In the genomic region with DNA sequence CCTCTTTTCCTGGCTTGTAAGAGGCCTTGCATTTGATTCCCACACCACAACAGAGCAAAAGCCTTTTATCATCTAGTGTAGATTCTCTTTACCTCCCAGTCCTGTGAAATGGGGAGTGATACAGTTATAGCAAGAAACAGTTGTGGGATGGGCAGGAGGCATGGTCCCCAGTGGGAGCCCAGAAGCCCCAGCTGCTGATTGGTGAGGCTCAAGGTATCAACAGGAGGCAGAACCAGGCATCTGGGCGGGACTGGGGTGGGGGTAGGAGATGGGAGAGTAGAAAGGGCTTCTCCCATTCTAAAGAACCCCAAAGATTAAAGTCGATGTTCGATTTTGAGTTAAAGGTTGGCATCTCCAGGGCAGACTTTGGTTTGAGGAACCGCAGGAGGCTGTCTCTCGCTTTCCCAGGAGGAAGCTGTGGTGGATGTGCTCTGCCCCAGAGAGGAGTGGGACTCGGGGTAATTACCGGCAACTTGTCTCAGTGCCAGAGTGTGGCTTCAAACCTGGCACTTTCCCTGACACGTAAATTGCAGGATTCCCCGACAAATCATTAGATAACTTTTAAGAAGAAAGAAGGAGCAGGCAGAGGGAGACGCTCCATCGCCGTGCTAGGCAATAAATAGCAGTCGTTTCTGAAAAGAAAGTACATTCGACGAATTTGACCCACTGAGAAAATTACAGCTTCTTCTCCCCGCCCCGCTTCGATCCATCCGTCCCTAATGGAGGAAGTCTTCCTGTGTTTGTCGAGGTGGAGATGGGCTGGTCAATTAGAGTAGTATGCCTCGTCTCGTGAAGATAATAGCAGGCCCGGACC, we compare ENCODE assay signal across 9 mouse cellular contexts. TPM values are rescaled to one million over a fixed set of nuclear protein-coding genes. Genes with fewer than 3 reads are reported as not detected.
DNase-seq lines count a peak whose midpoint lies in the region; ATAC-seq and TF ChIP-seq lines count a peak whose summit lies in the region.
"Had no signal": no experiment of that assay in that cellular context is flagged by ENCODE, and none has a peak within 500 bp of the region (broad histone marks: within the 10 kb centered on the region; RNA-seq: fewer than 3 reads in every experiment).

No protein-coding gene starts in this region.

- H3K9me3 ChIP-seq in embryonic facial prominence, embryonic 12.5 days, result no peaks in the 10 kb centered on the region
- H3K9me3 ChIP-seq in forebrain, postnatal 0 days (ENCODE audit: low read length), result no peaks in the 10 kb centered on the region
- H3K9me3 ChIP-seq in liver, embryonic 13.5 days (replicated peaks), result no peaks in the 10 kb centered on the region

- 27% methylated on average over 23 of the region's 23 CpGs for WGBS in embryonic facial prominence, embryonic 12.5 days
- 28% methylated on average over 23 of the region's 23 CpGs for WGBS in forebrain, postnatal 0 days
- WGBS in liver, embryonic 13.5 days (ENCODE audit: insufficient replicate concordance), result 33% methylated on average over 23 of the region's 23 CpGs

- peak overlapping the region; percentile 25; the same call in 1 of the 2 replicates for H3K27ac ChIP-seq in layer of hippocampus, adult 2 months
- H3K27ac ChIP-seq in embryonic facial prominence, embryonic 12.5 days, result peak overlapping the region; percentile 69
- no peak overlapping the region for H3K27ac ChIP-seq in forebrain, postnatal 0 days (ENCODE audit: low read depth, low read length)
- no peak overlapping the region for H3K27ac ChIP-seq in liver, embryonic 13.5 days

- peaks cover 57% of the 10 kb centered on the region for H3K4me1 ChIP-seq in embryonic facial prominence, embryonic 12.5 days
- peaks cover 11% of the 10 kb centered on the region; the same call in 1 of the 2 replicates for H3K4me1 ChIP-seq in forebrain, postnatal 0 days (ENCODE audit: insufficient read depth)
- H3K4me1 ChIP-seq in liver, embryonic 13.5 days (replicated peaks), result peaks cover 31% of the 10 kb centered on the region

- DNase-seq in layer of hippocampus, adult 2 months (ENCODE audit: low spot score in 2 of 2), result no peak
- no peak for DNase-seq in layer of hippocampus, adult 9-10 months (ENCODE audit: low spot score)
- peak; percentile 42 for DNase-seq in forebrain, postnatal 0 days
- no peak for DNase-seq in liver, embryonic 13.5 days
- no peak for DNase-seq in cerebellum, adult 18-20 months

- no peak overlapping the region for H3K9ac ChIP-seq in embryonic facial prominence, embryonic 12.5 days
- H3K9ac ChIP-seq in forebrain, postnatal 0 days, result no peak overlapping the region
- H3K9ac ChIP-seq in liver, embryonic 13.5 days, result no peak overlapping the region

- peak overlapping the region; percentile 5; the same call in 1 of the 2 replicates for H3K4me2 ChIP-seq in embryonic facial prominence, embryonic 12.5 days (replicated peaks)
- no peak overlapping the region for H3K4me2 ChIP-seq in forebrain, postnatal 0 days (ENCODE audit: low read depth)
- H3K4me2 ChIP-seq in liver, embryonic 13.5 days, result 0 out of 2 replicates have a peak overlapping the region, but pooled peaks have one; percentile 1

- peaks cover 11% of the 10 kb centered on the region; the same call in 1 of the 2 replicates for H3K36me3 ChIP-seq in embryonic facial prominence, embryonic 12.5 days
- H3K36me3 ChIP-seq in forebrain, postnatal 0 days (ENCODE audit: insufficient read depth), result peaks cover 9% of the 10 kb centered on the region; the same call in 1 of the 2 replicates
- H3K36me3 ChIP-seq in liver, embryonic 13.5 days, result peaks cover 22% of the 10 kb centered on the region

- no peak overlapping the region for H3K4me3 ChIP-seq in layer of hippocampus, adult 2 months
- H3K4me3 ChIP-seq in embryonic facial prominence, embryonic 12.5 days, result no peak overlapping the region
- H3K4me3 ChIP-seq in forebrain, postnatal 0 days (ENCODE audit: low read depth, low read length), result no peak overlapping the region
- no peak overlapping the region for H3K4me3 ChIP-seq in liver, embryonic 13.5 days (replicated peaks)

- H3K27me3 ChIP-seq in embryonic facial prominence, embryonic 12.5 days, result no peaks in the 10 kb centered on the region
- no peaks in the 10 kb centered on the region for H3K27me3 ChIP-seq in forebrain, postnatal 0 days (ENCODE audit: insufficient read depth, low read length)
- peaks cover 19% of the 10 kb centered on the region; the same call in 1 of the 2 replicates for H3K27me3 ChIP-seq in liver, embryonic 13.5 days
- H3K27me3 ChIP-seq: Patski had no signal

- ATAC-seq in embryonic facial prominence, embryonic 12.5 days (ENCODE audit: insufficient number of reproducible peaks, insufficient read depth, low FRiP score, low TSS enrichment), result no peak
- peak; percentile 12; the same call in 1 of the 2 replicates for ATAC-seq in forebrain, postnatal 0 days
- ATAC-seq in liver, embryonic 13.5 days (ENCODE audit: low read depth), result peak; percentile 33; the same call in 1 of the 2 replicates
- ATAC-seq in megakaryocyte-erythroid progenitor cell, adult 5-6 weeks (replicated peaks; ENCODE audit: low FRiP score, low TSS enrichment, poor library complexity, severe bottlenecking), result no peak
- ATAC-seq: Patski had no signal

- no peak for TF ChIP-seq CTCF in layer of hippocampus, adult 2 months (conservative IDR thresholded peaks at IDR 0.05)
- TF ChIP-seq CTCF in forebrain, postnatal 0 days (IDR thresholded peaks at IDR 0.05; ENCODE audit: low read depth), result no peak

RNA-seq across cellular contexts. Expression of gene Parvb, which starts 13.7 kb away (rescaled TPM):
- 10 to 100 TPM; 29.9 to 34.0 TPM for total RNA-seq in layer of hippocampus, adult 2 months (2021)
- polyA plus RNA-seq in embryonic facial prominence, embryonic 12.5 days (2016; fragmentation: Nextera tagmentation; extraction: Ambion mirVana), result 4.3 and 6.0 TPM in 2 replicates
- 3.8 and 9.4 TPM in 2 replicates for total RNA-seq in forebrain, postnatal 0 days (2014; rRNA removed)
- polyA plus RNA-seq in forebrain, postnatal 0 days (2015; fragmentation: Nextera tagmentation; extraction: Ambion mirVana), result 2.7 and 4.3 TPM in 2 replicates
- polyA plus RNA-seq in liver, embryonic 13.5 days (2015; fragmentation: Nextera tagmentation; extraction: Ambion mirVana), result 6.7 and 8.1 TPM in 2 replicates
- 28.9 and 29.8 TPM in 2 replicates for total RNA-seq in megakaryocyte-erythroid progenitor cell, adult 5-6 weeks (2014; fragmentation: Nextera tagmentation)
- total RNA-seq in megakaryocyte-erythroid progenitor cell, adult 5-6 weeks (2017), result 2.1 and 3.2 TPM in 2 replicates

RNA-seq across cellular contexts. Expression of gene Samm50, which starts 26.1 kb away (rescaled TPM):
- total RNA-seq in layer of hippocampus, adult 2 months (2021), result 100 to 1,000 TPM in 1 of 2 experiments, 10 to 100 TPM in 1; 93.6 to 102 TPM
- polyA plus RNA-seq in embryonic facial prominence, embryonic 12.5 days (2016; fragmentation: Nextera tagmentation; extraction: Ambion mirVana), result 108 and 116 TPM in 2 replicates
- 36.6 and 37.2 TPM in 2 replicates for total RNA-seq in forebrain, postnatal 0 days (2014; rRNA removed)
- polyA plus RNA-seq in forebrain, postnatal 0 days (2015; fragmentation: Nextera tagmentation; extraction: Ambion mirVana), result 88.3 and 93.8 TPM in 2 replicates
- polyA plus RNA-seq in liver, embryonic 13.5 days (2015; fragmentation: Nextera tagmentation; extraction: Ambion mirVana), result 98.0 and 106 TPM in 2 replicates
- 69.2 and 88.5 TPM in 2 replicates for total RNA-seq in megakaryocyte-erythroid progenitor cell, adult 5-6 weeks (2014; fragmentation: Nextera tagmentation)
- 46.4 and 53.9 TPM in 2 replicates for total RNA-seq in megakaryocyte-erythroid progenitor cell, adult 5-6 weeks (2017)

RNA-seq across cellular contexts. Expression of gene Pnpla3, which starts 50.5 kb away (rescaled TPM):
- 1 to 10 TPM; 7.3 to 8.1 TPM for total RNA-seq in layer of hippocampus, adult 2 months (2021)
- polyA plus RNA-seq in embryonic facial prominence, embryonic 12.5 days (2016; fragmentation: Nextera tagmentation; extraction: Ambion mirVana), result 1.3 and 1.7 TPM in 2 replicates
- 5.2 and 5.6 TPM in 2 replicates for total RNA-seq in forebrain, postnatal 0 days (2014; rRNA removed)
- polyA plus RNA-seq in forebrain, postnatal 0 days (2015; fragmentation: Nextera tagmentation; extraction: Ambion mirVana), result 2.4 and 3.0 TPM in 2 replicates
- polyA plus RNA-seq in liver, embryonic 13.5 days (2015; fragmentation: Nextera tagmentation; extraction: Ambion mirVana), result 1.2 and 1.4 TPM in 2 replicates
- not detected in 2 replicates for total RNA-seq in megakaryocyte-erythroid progenitor cell, adult 5-6 weeks (2014; fragmentation: Nextera tagmentation)
- not detected in 2 replicates for total RNA-seq in megakaryocyte-erythroid progenitor cell, adult 5-6 weeks (2017)
- total RNA-seq: neutrophil, adult 5-6 weeks had no signal

Comparison
In these comparisons a context has a peak if more than half of its experiments do, and no peak if none do; other contexts are left out.
1. H3K27ac ChIP-seq: peak in layer of hippocampus, adult 2 months (single experiment) and embryonic facial prominence, embryonic 12.5 days (single experiment); none in forebrain, postnatal 0 days (single experiment) and liver, embryonic 13.5 days (single experiment).
2. ATAC-seq: peak in forebrain, postnatal 0 days (single experiment) and liver, embryonic 13.5 days (single experiment); none in embryonic facial prominence, embryonic 12.5 days (single experiment) and megakaryocyte-erythroid progenitor cell, adult 5-6 weeks (single experiment).